Mouse (Mus musculus) forebrain, embryonic 12.5 days (tissue): Measurements from ENCODE around the gene Scgb1a1. TPM values are rescaled to one million over a fixed set of nuclear protein-coding genes. Genes with fewer than 3 reads are reported as not detected.
"Not testable (repeated sequence)": the region's sequence is repeated elsewhere in the genome, so short reads cannot be mapped to it uniquely, and the experiment has no call there.

Source experiments
- ATAC-seq: fragments of 200-750 bp; cut with Nextera tagmentation; 2 replicates; pipeline ENCODE4 v1.8.0; 2017; ENCODE audit warnings: moderate TSS enrichment; ENCODE audit not compliant: low FRiP score
- H3K27ac ChIP-seq: fragments of 300-500 bp; sonication (generic); 2 replicates; pipeline ENCODE4 v1.5.1; 2016; ENCODE audit warnings: mild to moderate bottlenecking
- H3K27me3 ChIP-seq: fragments of 300-500 bp; sonication (generic); 2 replicates; pipeline ENCODE4 v1.6.1; 2016; ENCODE audit warnings: mild to moderate bottlenecking
- H3K36me3 ChIP-seq: fragments of 300-500 bp; sonication (generic); replicated peaks from 2 replicates; pipeline ENCODE4 v1.6.1; 2016; ENCODE audit warnings: mild to moderate bottlenecking
- H3K4me1 ChIP-seq: fragments of 300-500 bp; sonication (generic); 2 replicates; pipeline ENCODE4 v1.6.1; 2016
- H3K4me2 ChIP-seq: fragments of 300-500 bp; sonication (generic); 2 replicates; pipeline ENCODE4 v1.6.1; 2016; ENCODE audit warnings: mild to moderate bottlenecking, moderate library complexity
- H3K4me3 ChIP-seq: fragments of 300-500 bp; sonication (generic); replicated peaks from 2 replicates; pipeline ENCODE4 v1.5.1; 2016; ENCODE audit warnings: mild to moderate bottlenecking
- H3K9ac ChIP-seq: fragments of 300-500 bp; sonication (generic); 2 replicates; pipeline ENCODE4 v1.6.1; 2016; ENCODE audit warnings: mild to moderate bottlenecking
- H3K9me3 ChIP-seq: fragments of 300-500 bp; sonication (generic); 2 replicates; pipeline ENCODE4 v1.6.1; 2016
- WGBS: fragments of 180-500 bp; shearing (Covaris S2); methylation state at CpG from one replicate; pipeline ENCODE4 v1.1.7; 2016; 5-methylcytosine and 5-hydroxymethylcytosine counted together
- polyA plus RNA-seq: library from polyadenylated mRNA; unstranded; fragments of >200 nt; fragmentation: Nextera tagmentation; extraction: Ambion mirVana; gene quantifications from 2 replicates; pipeline ENCODE4 v1.2.1, GENCODE M21; 2016

Scgb1a1 gene
- polyA plus RNA-seq, 1 experiment from 2014 or later, result not detected

DNA sequence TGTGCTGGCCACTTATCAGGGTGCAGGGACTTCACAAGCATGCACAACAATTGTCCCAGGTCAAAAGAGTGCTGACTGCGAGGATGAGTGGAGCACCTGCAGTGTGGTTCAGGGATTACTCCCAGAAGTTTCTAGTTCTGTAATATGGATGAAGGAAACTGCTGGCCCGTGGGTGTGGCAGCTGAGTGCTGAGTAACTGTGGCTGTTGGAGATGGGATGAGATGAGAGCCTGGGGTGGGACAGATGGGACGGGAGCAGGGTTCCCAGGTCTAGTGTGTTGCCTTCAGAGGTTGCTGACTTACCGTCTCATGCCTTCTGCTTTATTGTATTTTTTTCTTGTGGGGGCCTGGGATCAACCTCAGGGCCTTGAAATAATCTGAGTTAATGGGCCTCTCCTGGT lies 28.8 kb downstream of the Scgb1a1 start:
- no peaks in the 10 kb centered on the region for H3K9me3 ChIP-seq
- H3K4me2 ChIP-seq, result no peak overlapping the region
- H3K27ac ChIP-seq, result no peak overlapping the region
- no peak overlapping the region for H3K9ac ChIP-seq
- H3K4me1 ChIP-seq, result no peaks in the 10 kb centered on the region
- no peak overlapping the region for H3K4me3 ChIP-seq
- WGBS, result 76% methylated on average over 4 of the region's 4 CpGs
- no peaks in the 10 kb centered on the region for H3K36me3 ChIP-seq
- H3K27me3 ChIP-seq, result no peaks in the 10 kb centered on the region
- no peak for ATAC-seq

GRCm38 (mm10) chr19:9058331-9058884 lies 29.4 kb downstream of the Scgb1a1 start:
- no peak for ATAC-seq

DNA sequence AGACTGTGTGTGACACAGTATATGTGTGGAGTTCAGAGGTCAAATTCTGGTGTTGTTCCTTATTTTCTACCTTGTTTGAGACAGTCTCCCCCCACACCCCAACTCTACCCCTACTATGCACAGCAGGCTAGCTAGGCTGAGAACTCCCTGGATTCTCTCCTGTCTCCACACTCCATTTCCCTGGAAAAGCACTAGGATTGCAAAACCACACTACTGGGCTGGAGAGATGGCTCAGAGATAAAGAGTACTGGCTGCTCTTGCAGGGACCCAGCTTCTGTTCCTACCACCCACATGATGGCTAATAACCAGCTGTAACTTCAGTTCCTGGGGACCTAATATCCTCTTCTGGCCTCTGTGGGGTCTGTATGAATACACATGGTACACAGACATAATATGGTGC lies 30.1 kb downstream of the Scgb1a1 start:
- Histone ChIP-seq H3K36me3 (no peaks in the 10 kb centered on the region), H3K9ac (no peak overlapping the region), H3K4me2 (no peak overlapping the region), H3K4me3 (no peak overlapping the region), H3K27ac (no peak overlapping the region), H3K27me3 (no peaks in the 10 kb centered on the region), H3K4me1 (no peaks in the 10 kb centered on the region), H3K9me3 (no peaks in the 10 kb centered on the region)
- ATAC-seq, result no peak

More at GRCm38 (mm10) chr19:9058331-9058884, 29.4 kb downstream of the Scgb1a1 start:
- H3K4me1 ChIP-seq, result no peaks in the 10 kb centered on the region
- no peak overlapping the region for H3K4me2 ChIP-seq
- no peak overlapping the region for H3K9ac ChIP-seq
- 79% methylated on average over 1 of the region's 1 CpGs for WGBS
- H3K36me3 ChIP-seq, result no peaks in the 10 kb centered on the region
- H3K27me3 ChIP-seq, result no peaks in the 10 kb centered on the region
- no peak overlapping the region for H3K4me3 ChIP-seq
- H3K27ac ChIP-seq, result no peak overlapping the region
- H3K9me3 ChIP-seq, result no peaks in the 10 kb centered on the region

- H3K9ac ChIP-seq, result no peak overlapping the region
- H3K4me1 ChIP-seq, result no peaks in the 10 kb centered on the region
- 93% methylated on average over 4 of the region's 4 CpGs for WGBS
- H3K27ac ChIP-seq, result no peak overlapping the region
- H3K36me3 ChIP-seq, result no peaks in the 10 kb centered on the region
- H3K27me3 ChIP-seq, result no peaks in the 10 kb centered on the region
- no peak overlapping the region for H3K4me2 ChIP-seq
- H3K9me3 ChIP-seq, result no peaks in the 10 kb centered on the region
- no peak overlapping the region for H3K4me3 ChIP-seq
- ATAC-seq, result no peak
Measured at GRCm38 (mm10) chr19:9055703-9056355, 31.9 kb downstream of the Scgb1a1 start.

GRCm38 (mm10) chr19:9055153-9055552 lies 32.6 kb downstream of the Scgb1a1 start:
- Histone ChIP-seq H3K9ac (no peak overlapping the region), H3K27ac (no peak overlapping the region), H3K27me3 (no peaks in the 10 kb centered on the region), H3K9me3 (no peaks in the 10 kb centered on the region), H3K4me2 (no peak overlapping the region), H3K36me3 (no peaks in the 10 kb centered on the region), H3K4me3 (no peak overlapping the region), H3K4me1 (no peaks in the 10 kb centered on the region)
- ATAC-seq, result no peak
- WGBS, result 33% methylated on average over 2 of the region's 2 CpGs

- no peaks in the 10 kb centered on the region for H3K36me3 ChIP-seq
- no peak for ATAC-seq
- no peak overlapping the region for H3K4me3 ChIP-seq
- H3K27me3 ChIP-seq, result no peaks in the 10 kb centered on the region
- no peak overlapping the region for H3K27ac ChIP-seq
- no peak overlapping the region for H3K9ac ChIP-seq
- no peaks in the 10 kb centered on the region for H3K4me1 ChIP-seq
- H3K4me2 ChIP-seq, result no peak overlapping the region
- H3K9me3 ChIP-seq, result no peaks in the 10 kb centered on the region
- 68% methylated on average over 6 of the region's 6 CpGs for WGBS
Measured at GRCm38 (mm10) chr19:9052803-9053431, 34.8 kb downstream of the Scgb1a1 start.

- not testable (repeated sequence) for H3K9me3 ChIP-seq, H3K9ac ChIP-seq, H3K4me3 ChIP-seq, H3K27ac ChIP-seq, H3K4me2 ChIP-seq, ATAC-seq, H3K36me3 ChIP-seq, H3K4me1 ChIP-seq, H3K27me3 ChIP-seq
- whole genome bisulfite sequencing, result 90% methylated on average over 4 of the region's 4 CpGs
Measured at GRCm38 (mm10) chr19:9051985-9052384, 35.8 kb downstream of the Scgb1a1 start.

DNA sequence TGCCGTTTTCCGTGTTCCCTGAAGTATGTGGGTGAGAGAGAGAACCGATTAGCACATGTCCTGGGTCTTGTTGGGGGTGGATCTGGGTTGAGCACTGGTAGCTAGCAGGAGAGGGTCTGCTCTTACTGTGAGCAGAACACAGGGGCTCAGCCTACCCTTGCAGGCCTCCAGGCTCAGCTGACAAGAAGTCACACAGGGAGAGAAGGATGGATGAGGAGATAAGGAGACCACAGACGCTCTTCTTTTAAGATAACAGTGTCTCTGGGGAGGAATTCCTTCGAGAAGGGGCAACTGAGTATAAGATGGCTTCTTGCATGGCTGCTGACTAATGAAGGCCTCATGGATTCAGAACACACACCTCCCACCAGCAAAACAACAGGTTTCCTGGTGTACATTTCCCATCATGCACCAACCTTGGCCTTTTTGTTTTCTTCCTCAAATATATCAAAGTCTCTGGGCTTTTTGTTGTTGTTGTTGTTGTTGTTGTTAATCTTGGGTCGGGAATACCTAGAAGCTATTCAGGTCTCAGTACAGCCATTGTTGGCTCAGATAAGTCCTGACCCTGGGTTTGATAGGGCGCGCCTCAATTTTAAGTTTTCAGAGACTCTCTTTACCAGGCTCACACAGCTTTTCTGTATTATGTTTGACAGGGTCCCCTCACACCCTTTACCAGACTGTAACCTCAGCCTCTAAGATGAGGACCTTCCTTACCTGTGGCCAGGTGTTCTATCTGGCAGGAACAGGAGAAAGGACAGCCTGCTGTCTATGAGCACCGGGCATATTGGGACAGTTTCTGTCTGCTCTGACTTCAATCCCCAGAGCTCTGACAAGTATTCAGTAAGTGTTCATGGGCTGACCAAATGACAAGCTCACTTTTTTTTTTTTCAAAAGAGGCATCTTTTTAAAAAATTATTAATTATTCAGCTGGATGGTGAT lies 37.2 kb downstream of the Scgb1a1 start:
- no peaks in the 10 kb centered on the region for H3K9me3 ChIP-seq
- no peak for ATAC-seq
- no peaks in the 10 kb centered on the region for H3K27me3 ChIP-seq
- WGBS, result 83% methylated on average over 9 of the region's 9 CpGs
- no peaks in the 10 kb centered on the region for H3K36me3 ChIP-seq
- no peak overlapping the region for H3K4me3 ChIP-seq
- no peak overlapping the region for H3K9ac ChIP-seq
- no peak overlapping the region for H3K27ac ChIP-seq
- no peak overlapping the region for H3K4me2 ChIP-seq
- no peaks in the 10 kb centered on the region for H3K4me1 ChIP-seq

DNA sequence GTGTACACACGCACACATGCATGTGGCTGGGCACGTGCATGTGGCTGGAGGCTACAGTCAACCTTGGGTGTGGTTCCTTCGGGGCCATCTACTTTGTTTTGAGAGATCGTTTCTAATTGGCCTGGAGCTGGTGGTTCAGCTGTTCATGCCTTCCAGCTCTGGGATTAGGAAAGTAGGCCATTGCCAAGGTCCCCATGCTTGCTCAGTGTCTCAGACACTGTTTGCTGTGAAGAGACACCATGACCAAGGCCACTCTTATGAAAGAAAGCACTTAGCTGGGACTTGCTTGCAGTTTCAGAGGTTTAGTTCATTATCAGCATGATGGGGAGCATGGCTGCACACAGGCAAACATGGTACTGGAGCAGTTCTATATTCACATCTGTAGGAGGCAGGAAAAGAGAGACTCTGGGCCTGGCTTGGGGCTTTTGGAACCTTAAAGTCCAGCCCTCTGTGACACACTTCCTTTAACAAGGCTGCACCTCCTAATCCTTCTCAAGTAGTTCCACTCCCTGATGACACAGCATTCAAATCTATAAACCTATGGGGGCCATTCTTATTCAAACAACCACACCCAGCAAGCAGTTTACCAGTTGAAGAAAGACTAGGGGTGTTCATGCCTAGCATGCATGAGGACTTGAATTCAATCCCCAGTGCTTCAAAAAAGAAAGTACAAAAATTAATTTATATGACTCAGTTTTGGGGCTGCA lies 38.6 kb downstream of the Scgb1a1 start:
- no peak for ATAC-seq

GRCm38 (mm10) chr19:9047946-9048387 lies 39.8 kb downstream of the Scgb1a1 start:
- WGBS, result 49% methylated on average over 1 of the region's 1 CpGs
- Histone ChIP-seq H3K27me3 (no peaks in the 10 kb centered on the region), H3K9ac (no peak overlapping the region), H3K4me2 (no peak overlapping the region), H3K9me3 (no peaks in the 10 kb centered on the region), H3K4me3 (no peak overlapping the region), H3K27ac (no peak overlapping the region), H3K36me3 (no peaks in the 10 kb centered on the region), H3K4me1 (no peaks in the 10 kb centered on the region)
- ATAC-seq, result no peak

More for the DNA sequence above, 38.6 kb downstream of the Scgb1a1 start:
- no peaks in the 10 kb centered on the region for H3K9me3 ChIP-seq
- no peaks in the 10 kb centered on the region for H3K4me1 ChIP-seq
- no peak overlapping the region for H3K4me3 ChIP-seq
- no peaks in the 10 kb centered on the region for H3K36me3 ChIP-seq
- no peak overlapping the region for H3K27ac ChIP-seq
- H3K9ac ChIP-seq, result no peak overlapping the region
- 89% methylated on average over 4 of the region's 4 CpGs for WGBS
- H3K27me3 ChIP-seq, result no peaks in the 10 kb centered on the region
- H3K4me2 ChIP-seq, result no peak overlapping the region

- Histone ChIP-seq H3K4me1 (no peaks in the 10 kb centered on the region), H3K4me2 (no peak overlapping the region), H3K27me3 (no peaks in the 10 kb centered on the region), H3K36me3 (no peaks in the 10 kb centered on the region), H3K27ac (no peak overlapping the region), H3K4me3 (no peak overlapping the region), H3K9me3 (no peaks in the 10 kb centered on the region), H3K9ac (no peak overlapping the region)
- no peak for ATAC-seq
- 75% methylated on average over 7 of the region's 7 CpGs for WGBS
Measured at GRCm38 (mm10) chr19:9047207-9047945, 40.4 kb downstream of the Scgb1a1 start.
